Mouse (Mus musculus) gastrocnemius, adult 18-20 months (tissue): ENCODE results near the gene Snw1. TPM values are rescaled to one million over a fixed set of nuclear protein-coding genes. Genes with fewer than 3 reads are reported as not detected.
"Not testable (repeated sequence)": the region's sequence is repeated elsewhere in the genome, so short reads cannot be mapped to it uniquely, and the experiment has no call there.

ENCODE experiments used
- DNase-seq: peaks from one replicate; pipeline ENCODE4 v3.0.0; 2021; ENCODE audit warnings: low spot score
- long read RNA-seq, 2 experiments: library from polyadenylated mRNA; stranded (forward); transcript quantifications; one replicate each; pipeline ENCODE4 v2.0.0; 2021
- total RNA-seq, 2 experiments: library from RNA; stranded (reverse); gene quantifications; 2 replicates each; pipeline ENCODE4 v1.2.3; 2021

Gene Snw1
- total RNA-seq, result 10 to 100 TPM; 48.5 to 49.7 TPM
- long read RNA-seq, experiment 1, full-length matches to known transcripts, result 77 of 81 reads
- long read RNA-seq, experiment 1, partial matches to known transcripts, result 4 of 81 reads
- long read RNA-seq, experiment 1, other reads (novel, unspliced or antisense), result 0 of 81 reads
- long read RNA-seq, experiment 2, full-length matches to known transcripts, result 92 of 102 reads
- long read RNA-seq, experiment 2, partial matches to known transcripts, result 7 of 102 reads
- long read RNA-seq, experiment 2, other reads (novel, unspliced or antisense), result 3 of 102 reads

DNA sequence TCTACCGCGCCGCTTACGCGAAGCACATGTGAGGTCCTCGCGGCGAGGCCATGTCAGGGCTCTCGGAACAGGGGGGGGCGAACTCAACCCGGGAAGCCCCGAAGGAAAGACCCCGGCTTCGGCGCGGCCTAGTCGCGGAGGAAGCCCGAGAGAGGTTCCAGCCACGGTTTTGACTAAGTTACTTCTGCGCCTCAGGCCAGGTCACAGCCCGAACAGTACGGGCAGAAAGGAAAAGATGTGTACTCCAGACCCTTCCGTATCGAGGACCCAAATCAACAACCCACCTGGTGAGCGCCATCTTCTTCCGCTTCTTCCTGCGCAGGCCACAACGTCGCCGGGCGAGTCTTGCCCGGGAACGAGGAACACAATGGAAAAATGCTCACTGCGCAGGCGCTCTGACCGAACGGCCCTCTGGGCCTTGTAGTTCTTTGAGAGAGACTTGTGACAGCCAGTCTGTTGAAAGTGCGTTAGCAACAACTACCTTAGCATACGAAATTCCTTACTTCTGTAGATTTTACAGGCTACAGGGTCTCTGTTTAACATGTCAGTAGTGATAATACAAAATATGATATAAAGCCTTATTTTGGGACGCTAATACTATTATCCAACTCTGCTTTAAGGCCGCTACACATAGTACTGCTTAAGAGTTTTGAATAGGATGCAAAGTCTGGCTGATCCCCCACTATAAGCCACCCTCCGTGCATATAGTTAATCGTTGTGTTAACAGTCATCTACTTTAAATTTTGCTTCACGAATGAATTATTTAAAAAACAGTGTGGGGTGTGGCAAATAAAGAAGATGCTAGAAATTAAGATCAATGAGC, at the start of gene Snw1:
TSS of gene Snw1 (minus strand) at position 311 of the 823 bp plus-strand sequence.
- DNase-seq, result peak; percentile 95

GRCm38 (mm10) chr12:87519616-87520015, 47.5 kb upstream of the Snw1 start:
- DNase-seq, result not testable (repeated sequence)

DNA sequence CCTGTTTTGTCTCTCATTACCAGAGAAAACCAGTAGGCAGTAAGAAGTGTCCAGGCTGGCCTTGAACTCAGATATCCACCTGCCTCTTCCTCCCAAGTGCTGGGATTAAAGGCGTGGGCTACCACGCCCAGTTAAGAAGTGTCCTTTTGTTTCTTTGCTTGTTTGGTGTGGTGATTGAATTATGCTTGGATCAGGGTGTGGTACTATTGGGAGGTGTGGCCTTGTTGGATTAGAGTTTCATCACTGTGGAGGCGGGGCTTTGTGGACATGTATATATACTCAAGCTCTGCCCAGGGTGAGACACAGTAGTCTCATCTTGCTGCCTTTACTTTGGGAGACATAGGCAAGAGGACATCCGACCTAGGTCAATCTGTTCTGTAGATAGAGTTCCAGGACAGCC, 41.9 kb upstream of the Snw1 start, which contains the start of gene Gm8300:
TSS of gene Gm8300 (plus strand) at position 301 of the 400 bp plus-strand sequence.
- DNase-seq, result not testable (repeated sequence)

- not testable (repeated sequence) for DNase-seq
Measured at GRCm38 (mm10) chr12:87494421-87494820, 22.3 kb upstream of the Snw1 start, which contains the start of gene Gm5788. Gene Gm5788 (plus strand): TSS chr12:87494721.

DNA sequence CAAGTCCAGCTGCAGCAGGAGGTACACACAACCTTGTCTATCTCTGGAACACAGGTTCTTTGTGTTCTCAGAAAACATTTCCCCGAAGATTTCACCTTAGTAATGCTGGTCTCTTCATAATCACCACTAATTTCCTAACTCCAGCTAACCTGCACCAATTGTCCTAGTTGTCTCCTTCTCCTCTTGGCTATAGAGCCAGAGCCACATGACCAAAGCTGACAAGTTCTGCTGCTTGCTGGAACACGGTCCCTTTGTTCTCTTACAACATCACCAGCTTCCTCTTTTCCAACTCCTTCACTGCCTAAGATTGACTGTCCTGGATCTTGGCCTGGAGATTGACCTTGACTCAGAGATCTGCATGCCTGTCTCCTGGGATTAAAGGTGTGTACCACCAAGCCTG, 16.6 kb upstream of the Snw1 start:
- not testable (repeated sequence) for DNase-seq

DNA sequence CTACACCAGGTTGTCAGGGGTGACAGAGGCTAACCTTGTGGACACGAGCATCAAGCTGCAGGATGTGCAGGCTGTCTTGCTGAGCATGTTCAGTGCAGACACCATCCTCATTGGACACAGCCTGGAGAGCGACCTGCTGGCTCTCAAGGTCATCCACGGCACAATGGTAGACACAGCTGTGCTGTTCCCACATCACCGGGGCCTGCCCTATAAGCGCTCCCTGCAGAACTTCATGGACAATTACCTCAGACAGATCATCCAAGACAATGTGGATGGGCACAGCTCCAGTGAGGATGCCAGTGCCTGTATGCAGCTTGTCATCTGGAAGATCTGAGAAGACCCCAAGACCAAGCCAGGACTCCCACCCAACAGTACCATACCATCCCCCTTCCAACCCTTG, 10.4 kb upstream of the Snw1 start:
- DNase-seq, result not testable (repeated sequence)

- no peak for DNase-seq
Measured at GRCm38 (mm10) chr12:87474756-87475155, 2.7 kb upstream of the Snw1 start.

DNA sequence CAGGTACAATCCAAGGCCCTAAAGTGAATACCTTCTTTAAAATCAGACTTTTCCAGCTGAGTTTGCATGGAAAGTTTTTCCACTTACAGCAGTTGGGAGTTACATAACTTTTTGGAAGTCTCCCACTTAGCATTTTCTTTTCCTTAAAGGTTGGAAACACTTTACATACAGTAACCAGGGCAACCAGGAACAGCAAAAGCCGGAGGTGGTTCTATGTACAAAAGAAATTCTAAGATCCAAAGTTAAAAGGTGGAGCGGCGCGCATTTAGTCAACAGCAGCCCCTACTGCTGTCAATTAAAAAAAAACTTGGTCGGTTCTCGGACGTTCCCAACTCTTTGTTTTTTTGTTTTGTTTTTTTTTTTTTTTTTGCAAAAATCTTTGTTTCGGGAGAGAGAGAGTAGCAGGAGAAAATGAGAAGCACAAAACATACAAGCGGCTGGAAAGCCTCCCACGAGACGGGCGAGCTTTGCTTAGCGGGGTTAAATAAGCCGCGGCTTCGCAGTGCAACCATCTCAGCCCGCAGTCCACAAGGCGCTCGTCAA, 582 bp downstream of the Snw1 start:
- no peak for DNase-seq

DNA sequence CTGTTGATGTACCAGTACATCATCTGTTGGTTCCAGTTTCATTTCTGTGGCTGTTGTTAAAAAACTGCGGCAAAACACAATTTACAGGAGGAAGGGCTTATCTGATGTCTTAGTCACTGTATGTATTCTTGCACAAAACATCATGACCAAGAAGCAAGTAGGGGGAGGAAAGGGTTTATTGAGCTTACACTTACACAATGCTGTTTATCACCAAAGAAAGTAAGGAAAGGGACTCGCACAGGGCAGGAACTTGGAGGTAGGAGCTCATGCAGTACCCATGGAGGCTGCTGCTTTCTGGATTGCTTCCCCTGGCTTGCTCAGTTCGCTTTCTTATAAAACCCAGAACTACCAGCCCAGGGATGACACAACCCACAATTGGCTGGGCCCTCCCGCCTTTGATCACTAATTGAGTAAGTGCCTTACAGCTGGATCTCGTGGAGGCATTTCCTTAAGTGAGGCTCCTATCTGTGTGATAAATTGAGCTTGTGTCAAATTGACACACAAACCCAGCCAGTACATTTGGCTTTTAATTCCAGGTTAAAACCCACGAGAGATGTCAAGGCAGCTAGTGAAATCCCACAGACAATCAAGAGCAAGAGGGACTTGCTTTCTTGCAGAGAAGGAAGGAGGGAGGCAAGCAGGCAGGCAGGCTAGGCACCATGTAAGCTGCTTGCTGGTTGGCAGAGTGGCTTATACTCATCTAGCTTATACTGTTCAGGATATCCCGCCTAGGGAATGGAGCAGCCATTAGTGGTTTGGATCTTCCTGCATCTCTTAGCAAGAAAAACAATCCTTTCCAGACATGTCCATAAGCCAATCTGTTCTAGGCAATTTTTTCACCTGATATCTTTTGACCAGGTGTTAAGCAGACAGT, 1.6 kb downstream of the Snw1 start:
- no peak for DNase-seq

- DNase-seq, result no peak
Measured at GRCm38 (mm10) chr12:87464678-87465297, 7.3 kb downstream of the Snw1 start.

DNA sequence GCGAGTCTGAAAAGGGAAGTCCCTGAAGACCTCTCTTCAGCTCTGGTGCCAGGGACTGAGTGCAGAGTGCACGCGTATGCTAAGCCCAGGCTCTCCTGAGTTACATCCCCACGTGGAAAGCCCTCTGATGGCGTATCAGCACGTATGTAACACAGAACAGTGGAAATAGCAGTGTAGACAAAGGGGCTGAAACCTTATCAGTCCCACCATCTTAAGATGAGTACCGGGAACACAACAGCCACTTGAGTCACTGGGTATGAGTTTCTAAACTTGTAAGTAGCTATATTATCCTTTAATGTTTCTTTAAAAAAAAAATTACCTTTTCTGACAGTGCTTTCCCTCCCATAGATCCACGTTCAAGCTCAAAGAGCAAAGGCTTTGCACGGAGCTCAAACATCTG, 22.6 kb downstream of the Snw1 start:
- no peak for DNase-seq

GRCm38 (mm10) chr12:87444211-87444610, 27.9 kb downstream of the Snw1 start:
- no peak for DNase-seq

- peak; percentile 91 for DNase-seq
Measured at GRCm38 (mm10) chr12:87443700-87444122, 28.4 kb downstream of the Snw1 start, which contains the start of the genes Slirp and Alkbh1. Gene Slirp (plus strand): TSS chr12:87443896. Gene Alkbh1 (minus strand): TSS chr12:87444017.

- no peak for DNase-seq
Measured at GRCm38 (mm10) chr12:87443115-87443699, 28.9 kb downstream of the Snw1 start.

DNA sequence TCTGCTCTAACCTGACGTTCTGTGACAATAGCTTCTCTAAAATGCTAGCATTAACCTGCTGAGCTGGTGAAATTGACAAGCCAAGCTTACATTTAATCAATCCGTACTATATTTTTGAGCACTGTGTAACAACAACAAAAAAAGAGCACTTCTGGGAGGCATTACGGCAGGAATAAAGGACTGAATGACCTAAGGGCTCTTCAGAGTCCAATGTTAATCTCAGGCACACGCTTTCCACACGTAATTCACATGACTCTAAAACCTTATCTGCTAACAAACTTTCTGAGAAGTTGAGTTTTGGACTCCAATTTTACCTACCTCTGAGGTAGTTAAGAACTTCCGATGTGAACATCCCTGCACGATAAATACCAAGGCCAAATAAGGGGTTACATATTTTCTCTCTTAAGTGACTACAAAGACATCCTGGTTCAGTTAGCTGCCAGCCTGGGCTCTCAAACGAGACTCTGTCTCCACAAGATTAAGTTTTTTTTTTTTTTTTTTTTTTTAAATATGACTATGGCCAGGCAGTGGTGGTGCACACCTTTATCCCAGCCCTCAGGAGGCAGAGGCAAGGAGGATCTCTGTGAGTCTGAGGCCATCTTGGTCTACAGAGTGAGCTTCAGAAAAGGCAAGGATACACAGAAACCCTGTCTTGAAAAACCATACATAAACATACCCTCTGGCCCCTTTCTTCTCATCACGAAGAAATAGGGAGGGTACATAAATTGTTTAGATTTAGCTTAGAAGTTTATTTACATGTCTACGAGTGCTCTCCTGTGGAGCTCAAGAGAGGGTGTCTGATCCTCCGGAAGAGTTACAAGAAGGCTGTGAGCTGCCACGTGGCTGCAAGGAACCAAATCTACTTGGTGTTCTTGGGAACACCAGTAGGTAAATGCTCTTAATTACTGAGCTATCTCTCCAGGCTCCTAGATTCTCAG, 29.6 kb downstream of the Snw1 start:
- DNase-seq, result no peak

DNA sequence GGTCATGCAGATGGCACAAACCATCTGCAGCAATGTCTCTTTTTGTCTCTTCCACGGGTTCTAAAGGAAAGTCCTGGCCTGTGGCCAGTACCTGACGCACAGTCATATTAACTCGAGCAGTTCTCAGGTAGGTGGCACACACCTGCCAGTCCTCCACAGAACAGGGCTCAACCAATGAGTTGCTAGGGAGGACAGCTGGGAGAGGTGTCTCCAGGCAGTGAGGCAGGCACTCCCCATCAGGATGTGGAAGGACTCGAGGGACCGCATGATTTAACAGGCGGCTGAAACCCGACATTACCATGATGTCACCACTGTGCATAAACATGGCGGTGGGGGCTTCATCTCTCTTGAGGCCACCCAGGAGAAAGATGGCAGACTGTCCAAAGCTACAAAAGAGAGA, 43.2 kb downstream of the Snw1 start:
- DNase-seq, result no peak

DNA sequence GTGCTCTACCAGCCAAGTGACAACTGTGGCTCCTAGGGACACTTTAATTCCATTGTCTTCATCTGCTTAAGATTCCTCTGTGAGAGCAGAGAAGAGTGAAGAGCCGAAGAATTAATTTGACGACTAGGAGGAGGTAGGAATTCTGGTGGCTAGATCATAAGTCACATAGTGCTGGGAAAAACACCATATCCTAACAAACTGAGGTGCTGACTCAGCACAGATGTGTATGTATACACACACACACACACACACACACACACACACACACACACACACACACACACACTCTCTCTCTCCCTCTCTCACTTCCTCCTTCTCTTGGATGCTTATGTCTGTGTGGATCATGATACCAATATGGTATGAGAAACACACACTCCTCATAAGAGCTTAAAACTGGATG, 43.8 kb downstream of the Snw1 start:
- DNase-seq, result no peak

DNA sequence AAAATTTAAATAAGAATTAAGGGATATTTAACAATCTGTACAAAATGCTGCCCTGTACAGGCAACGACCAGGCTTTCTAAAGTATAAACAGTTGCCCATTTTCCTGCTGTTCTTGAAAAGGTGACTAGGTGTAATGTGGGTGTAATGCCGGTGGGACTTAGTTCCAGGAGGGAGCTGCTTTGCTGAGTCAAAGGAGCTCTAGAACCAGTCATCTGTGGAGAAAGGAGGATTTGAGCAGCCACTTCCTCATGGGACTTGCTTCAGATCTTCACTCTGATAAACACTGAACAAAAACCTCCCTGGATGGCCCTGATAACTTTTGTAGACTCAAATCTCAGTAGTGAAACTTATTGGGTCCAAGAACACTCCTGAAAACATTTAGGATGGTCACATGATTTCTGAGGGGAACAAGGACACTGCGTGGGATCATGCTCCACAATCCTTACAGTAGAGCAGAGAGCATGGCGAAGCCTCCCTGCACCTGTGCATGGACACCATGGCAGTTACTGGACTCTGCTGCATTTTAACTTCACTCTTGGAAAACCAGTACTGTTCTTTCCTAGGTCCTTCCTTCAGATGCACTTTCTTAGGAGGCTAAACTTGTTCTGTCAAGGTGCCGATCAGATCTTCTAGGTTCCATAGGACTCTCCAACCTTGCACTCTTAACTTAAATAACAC, 45.6 kb downstream of the Snw1 start:
- no peak for DNase-seq

DNA sequence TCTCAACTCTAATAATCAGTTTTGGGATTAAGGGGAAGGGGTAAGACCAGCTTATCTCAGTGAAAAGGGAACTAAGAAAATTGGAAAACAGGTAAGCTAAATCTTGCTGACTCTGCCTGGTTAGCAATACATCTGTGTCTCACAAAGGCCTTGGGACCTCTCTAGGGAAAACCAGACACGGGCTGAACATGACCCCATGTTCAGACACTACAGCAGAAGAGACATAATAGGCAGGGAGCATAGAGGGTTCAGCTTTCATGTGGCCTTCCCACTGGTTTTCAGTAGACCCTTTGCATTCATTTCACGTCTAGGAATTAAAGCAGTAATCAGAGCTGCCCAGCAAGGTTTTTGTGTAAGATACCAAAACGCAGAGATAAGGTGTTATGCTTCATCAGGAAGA, 47.6 kb downstream of the Snw1 start:
- DNase-seq, result no peak
